Mouse (Mus musculus) A20 (cell line): ENCODE results near the gene Fndc9.

Experiments
- DNase-seq: peaks from one replicate; pipeline ENCODE4 v3.0.0-alpha.2; 2011; ENCODE audit warnings: low read depth, low spot score

The Fndc9 gene

GRCm38 (mm10) chr11:46276168-46276567 lies 40.8 kb downstream of the Fndc9 start:
- no peak for DNase-seq

- peak; percentile 66 for DNase-seq
Measured at GRCm38 (mm10) chr11:46276778-46277177, 41.4 kb downstream of the Fndc9 start.

GRCm38 (mm10) chr11:46278140-46278539 lies 42.8 kb downstream of the Fndc9 start:
- DNase-seq, result no peak

GRCm38 (mm10) chr11:46278709-46279108 lies 43.4 kb downstream of the Fndc9 start:
- DNase-seq, result no peak

GRCm38 (mm10) chr11:46282612-46283011 lies 47.3 kb downstream of the Fndc9 start:
- DNase-seq, result no peak

GRCm38 (mm10) chr11:46283800-46284199 lies 48.5 kb downstream of the Fndc9 start:
- no peak for DNase-seq

- peak; percentile 92 for DNase-seq
Measured at GRCm38 (mm10) chr11:46286803-46287202, 51.5 kb downstream of the Fndc9 start.

GRCm38 (mm10) chr11:46288091-46288490 lies 52.8 kb downstream of the Fndc9 start:
- no peak for DNase-seq

GRCm38 (mm10) chr11:46289022-46289421 lies 53.7 kb downstream of the Fndc9 start:
- no peak for DNase-seq
